Mouse (Mus musculus) monocyte, adult 59 days (primary cell): ENCODE measurements around the gene Dnm2. TPM values are rescaled to one million over a fixed set of nuclear protein-coding genes. Genes with fewer than 3 reads are reported as not detected.

Experiments used
- total RNA-seq, 2 experiments: library from RNA; stranded (reverse); gene quantifications; one replicate each; pipeline ENCODE4 v1.2.4; 2023

Gene Dnm2
- 100 to 1,000 TPM; 233 to 257 TPM for total RNA-seq

DNA sequence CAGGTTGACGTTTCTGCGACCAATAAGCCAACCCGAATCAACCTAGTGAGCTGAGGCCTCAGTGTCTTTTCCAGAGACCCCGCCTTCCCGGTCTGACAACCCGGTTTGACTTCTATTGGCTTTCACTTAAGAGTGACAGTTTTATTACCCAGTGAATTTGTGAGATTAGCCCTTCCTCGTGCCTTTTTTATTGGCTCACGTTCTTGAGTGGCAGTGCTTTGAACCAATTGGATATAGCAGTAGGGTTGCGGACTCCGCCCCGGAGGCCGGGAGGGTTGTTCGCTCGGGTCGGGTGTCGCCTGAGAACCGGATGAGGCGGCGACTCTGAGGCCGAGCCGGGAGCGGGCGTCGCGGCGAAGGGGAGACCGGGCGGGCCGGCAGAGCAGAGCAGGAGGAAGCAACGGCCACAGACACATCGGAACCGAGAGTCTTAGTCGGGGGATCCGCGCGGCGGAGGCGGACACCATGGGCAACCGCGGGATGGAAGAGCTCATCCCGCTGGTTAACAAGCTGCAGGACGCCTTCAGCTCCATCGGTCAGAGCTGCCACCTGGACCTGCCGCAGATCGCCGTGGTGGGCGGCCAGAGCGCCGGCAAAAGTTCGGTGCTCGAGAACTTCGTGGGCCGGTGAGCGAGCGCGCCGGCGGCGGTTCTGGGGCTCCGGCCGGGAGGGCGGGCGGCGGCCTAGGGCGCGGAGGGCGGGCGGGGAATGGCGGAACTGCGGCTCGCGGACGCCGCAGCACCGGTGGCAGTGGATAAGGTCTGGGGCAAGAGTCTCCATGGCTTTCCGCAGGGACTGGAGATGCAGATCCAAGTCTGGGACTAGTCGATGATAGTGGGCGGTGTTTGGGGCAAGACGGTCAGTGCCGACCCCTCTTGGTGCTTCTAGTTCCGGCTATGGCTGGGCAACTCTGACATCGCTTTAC is at the start of gene Dnm2:
Gene Dnm2 (plus strand): TSS at position 278 of the 925 bp plus-strand sequence.

GRCm38 (mm10) chr9:21411669-21412550 is 12.8 kb upstream of the Dnm2 start, which contains the start of gene Qtrt1:
Gene Qtrt1, plus strand, starts transcription at chr9:21411837.

GRCm38 (mm10) chr9:21509772-21510688 is 85.3 kb downstream of the Dnm2 start, which contains the start of gene Tmed1:
Gene Tmed1, minus strand, starts transcription at chr9:21510252.

GRCm38 (mm10) chr9:21525937-21526633 is 101.4 kb downstream of the Dnm2 start, which contains the start of gene AB124611:
Gene AB124611, plus strand, starts transcription at chr9:21526176.

GRCm38 (mm10) chr9:21546789-21547074 is 122.0 kb downstream of the Dnm2 start, which contains the start of gene Carm1:
Gene Carm1, plus strand, starts transcription at chr9:21546894.

Other genes starting within 250 kb of the Dnm2 start
- gene Keap1, start 185.5 kb upstream of the Dnm2 start, total RNA-seq, result 10 to 100 TPM; 28.1 TPM
- 10 to 100 TPM; 61.9 to 82.6 TPM for gene S1pr5, start 176.5 kb upstream of the Dnm2 start, total RNA-seq
- gene Atg4d, start 159.6 kb upstream of the Dnm2 start, total RNA-seq, result 10 to 100 TPM; 52.4 to 53.1 TPM
- gene Kri1, start 136.9 kb upstream of the Dnm2 start, total RNA-seq, result 10 to 100 TPM; 94.5 to 96.4 TPM
- 10 to 100 TPM; 43.1 to 53.2 TPM for gene Cdkn2d, start 133.5 kb upstream of the Dnm2 start, total RNA-seq
- 1 to 10 TPM in 1 of 2 experiments, under 1 TPM in 1; 0.76 to 1.2 TPM for gene Ap1m2, start 112.6 kb upstream of the Dnm2 start, total RNA-seq
- gene Slc44a2, start 104.2 kb upstream of the Dnm2 start, total RNA-seq, result 100 to 1,000 TPM; 393 to 396 TPM
- 10 to 100 TPM; 39.5 to 42.4 TPM for gene Ilf3, start 57.0 kb upstream of the Dnm2 start, total RNA-seq
- gene Qtrt1, start 13.1 kb upstream of the Dnm2 start, total RNA-seq, result 10 to 100 TPM; 22.4 to 29.4 TPM
- 1 to 10 TPM; 6.6 TPM for gene Tmed1, start 85.3 kb downstream of the Dnm2 start, total RNA-seq
- 100 to 1,000 TPM; 254 to 282 TPM for gene AB124611, start 101.3 kb downstream of the Dnm2 start, total RNA-seq
- gene Carm1, start 122.0 kb downstream of the Dnm2 start, total RNA-seq, result 10 to 100 TPM; 60.6 to 61.5 TPM
- 10 to 100 TPM; 19.9 to 21.8 TPM for gene Timm29, start 167.8 kb downstream of the Dnm2 start, total RNA-seq
- gene Yipf2, start 167.9 kb downstream of the Dnm2 start, total RNA-seq, result 10 to 100 TPM; 11.0 to 11.7 TPM
- gene Smarca4, start 191.3 kb downstream of the Dnm2 start, total RNA-seq, result 10 to 100 TPM; 76.9 to 81.7 TPM